Mouse (Mus musculus) kidney, embryonic 14.5 days (tissue): ENCODE measurements around the gene Six3. TPM values are rescaled to one million over a fixed set of nuclear protein-coding genes. Genes with fewer than 3 reads are reported as not detected.

ENCODE experiments used
- ATAC-seq: fragments of 200-750 bp; cut with Nextera tagmentation; 2 replicates; pipeline ENCODE4 v1.8.0; 2017; ENCODE audit warnings: moderate number of reproducible peaks, mild to moderate bottlenecking, moderate TSS enrichment, moderate library complexity; ENCODE audit not compliant: low FRiP score, low TSS enrichment
- H3K27ac ChIP-seq: fragments of 300-500 bp; sonication (generic); 2 replicates; pipeline ENCODE4 v1.5.1; 2014; ENCODE audit warnings: low read depth, mild to moderate bottlenecking, low read length, moderate library complexity, mixed read lengths
- H3K27me3 ChIP-seq: fragments of 300-500 bp; sonication (generic); 2 replicates; pipeline ENCODE4 v1.6.1; 2014; ENCODE audit warnings: mild to moderate bottlenecking, low read length; ENCODE audit not compliant: control insufficient read depth, insufficient read depth
- H3K36me3 ChIP-seq: fragments of 300-500 bp; sonication (generic); 2 replicates; pipeline ENCODE4 v1.6.1; 2014; ENCODE audit warnings: low read length, mixed read lengths; ENCODE audit not compliant: control insufficient read depth, insufficient read depth
- H3K4me1 ChIP-seq: fragments of 300-500 bp; sonication (generic); 2 replicates; pipeline ENCODE4 v1.6.1; 2014; ENCODE audit warnings: low read length, mixed read lengths; ENCODE audit not compliant: control insufficient read depth, insufficient read depth
- H3K4me2 ChIP-seq: fragments of 300-500 bp; sonication (generic); replicated peaks from 2 replicates; pipeline ENCODE4 v1.6.1; 2014; ENCODE audit warnings: low read depth, mild to moderate bottlenecking, low read length
- H3K4me3 ChIP-seq: fragments of 300-500 bp; sonication (generic); 2 replicates; pipeline ENCODE4 v1.5.1; 2014; ENCODE audit warnings: mild to moderate bottlenecking, low read length
- H3K9ac ChIP-seq: fragments of 300-500 bp; sonication (generic); 2 replicates; pipeline ENCODE4 v1.6.1; 2014; ENCODE audit warnings: low read depth, mild to moderate bottlenecking, low read length, moderate library complexity
- H3K9me3 ChIP-seq: fragments of 300-500 bp; sonication (generic); 2 replicates; pipeline ENCODE4 v1.6.1; 2016; ENCODE audit warnings: low read length; ENCODE audit not compliant: control insufficient read depth
- WGBS: fragments of 180-500 bp; shearing (Covaris S2); extraction: QIAGEN DNeasy Blood & Tissue Kit; methylation state at CpG from one replicate; pipeline ENCODE4 v1.1.7; 2014; 5-methylcytosine and 5-hydroxymethylcytosine counted together
- polyA plus RNA-seq: library from polyadenylated mRNA; unstranded; fragments of >200 nt; fragmentation: Nextera tagmentation; extraction: Ambion mirVana; gene quantifications from 2 replicates; pipeline ENCODE4 v1.2.1, GENCODE M21; 2014

Six3 gene
- polyA plus RNA-seq, 1 experiment from 2014 or later = not detected

DNA sequence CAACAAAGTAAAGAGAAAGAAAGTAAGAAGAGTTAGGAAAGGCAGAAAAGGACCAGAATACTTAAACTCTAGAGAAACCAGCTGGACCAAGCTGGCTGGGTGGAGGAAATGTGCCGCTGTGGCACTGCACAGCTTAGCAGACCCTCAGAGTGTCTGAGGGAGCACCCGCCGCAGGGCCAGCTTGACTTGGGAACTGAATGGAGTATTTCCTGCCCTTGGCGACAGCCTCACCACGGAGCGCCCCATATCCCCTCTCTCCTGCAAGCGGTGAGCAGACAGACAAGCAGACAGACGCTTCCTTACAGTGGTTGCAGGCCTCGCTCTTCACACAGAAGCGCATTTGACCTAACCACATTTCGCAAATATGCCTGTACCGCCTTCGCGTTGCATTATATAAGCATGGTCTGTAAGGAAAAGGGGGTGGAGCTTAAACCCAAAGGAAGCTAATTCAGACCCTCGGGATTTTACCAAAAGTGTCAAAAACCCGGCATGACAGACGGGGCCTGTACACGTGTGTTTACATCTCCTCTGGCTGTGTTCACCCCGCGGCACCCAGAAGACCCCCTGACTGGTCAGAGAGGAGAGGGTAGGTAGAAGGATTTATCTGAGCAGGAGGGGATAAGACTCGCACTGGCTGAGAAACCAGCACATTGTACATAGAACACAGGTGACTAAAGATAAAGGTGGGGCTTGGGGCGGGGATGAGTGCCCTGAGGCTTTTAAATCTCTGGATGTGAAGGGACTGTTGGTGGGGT lies 17.1 kb downstream of the Six3 start:
- no peak overlapping the region for H3K4me2 ChIP-seq
- no peak for ATAC-seq
- peaks cover 74% of the 10 kb centered on the region for H3K27me3 ChIP-seq
- no peaks in the 10 kb centered on the region for H3K4me1 ChIP-seq
- WGBS = 47% methylated on average over 22 of the region's 22 CpGs
- H3K9me3 ChIP-seq = no peaks in the 10 kb centered on the region
- no peak overlapping the region for H3K9ac ChIP-seq
- no peak overlapping the region for H3K4me3 ChIP-seq
- H3K27ac ChIP-seq = no peak overlapping the region
- H3K36me3 ChIP-seq = no peaks in the 10 kb centered on the region

DNA sequence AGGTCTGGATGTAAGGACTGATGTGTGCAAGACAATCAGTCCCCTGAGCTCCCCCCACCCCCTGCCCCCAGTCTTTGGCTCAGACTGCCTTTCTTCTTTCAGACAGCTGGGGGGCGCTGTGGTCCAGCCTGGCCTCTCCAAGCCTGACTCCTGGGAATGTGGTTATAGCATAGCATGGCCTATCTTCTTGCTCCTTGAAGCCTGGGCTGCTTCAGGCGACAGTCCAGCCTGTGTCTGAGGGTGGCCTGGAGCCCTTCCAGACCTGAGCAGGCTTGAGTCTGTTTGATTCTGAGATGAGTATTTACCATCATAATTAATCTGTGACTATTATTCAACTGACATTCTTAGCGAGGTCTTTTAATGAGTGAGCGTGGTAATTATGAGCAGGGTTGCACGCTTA lies 17.7 kb downstream of the Six3 start:
- H3K4me1 ChIP-seq = no peaks in the 10 kb centered on the region
- peaks cover 67% of the 10 kb centered on the region for H3K27me3 ChIP-seq
- H3K4me3 ChIP-seq = no peak overlapping the region
- no peaks in the 10 kb centered on the region for H3K9me3 ChIP-seq
- no peak overlapping the region for H3K4me2 ChIP-seq
- H3K9ac ChIP-seq = no peak overlapping the region
- no peak overlapping the region for H3K27ac ChIP-seq
- no peaks in the 10 kb centered on the region for H3K36me3 ChIP-seq
- ATAC-seq = no peak
- WGBS = 59% methylated on average over 5 of the region's 5 CpGs

DNA sequence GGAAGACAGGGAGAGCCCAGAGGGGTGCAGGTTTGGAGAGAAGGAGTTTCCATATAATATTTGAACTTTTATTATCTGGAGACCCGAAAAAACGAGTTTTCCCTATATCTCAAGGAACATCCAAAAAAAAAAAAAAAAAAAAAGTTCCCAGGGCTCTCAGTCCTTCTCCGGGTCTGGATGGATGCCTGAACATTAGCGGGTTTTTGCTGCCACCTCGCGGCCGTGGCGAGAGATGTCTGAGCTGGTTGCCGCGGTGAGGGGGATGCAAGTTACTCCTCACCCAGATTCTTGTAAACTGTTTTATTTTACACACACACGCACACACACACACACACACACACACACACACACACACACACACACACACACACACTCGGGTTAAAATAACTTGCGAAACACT lies 20.2 kb downstream of the Six3 start:
- Histone ChIP-seq H3K4me3 (no peak overlapping the region), H3K27ac (no peak overlapping the region), H3K4me1 (no peaks in the 10 kb centered on the region), H3K9me3 (no peaks in the 10 kb centered on the region), H3K4me2 (no peak overlapping the region), H3K9ac (no peak overlapping the region), H3K27me3 (peaks cover 42% of the 10 kb centered on the region), H3K36me3 (no peaks in the 10 kb centered on the region)
- ATAC-seq = peak; percentile 77; the same call in 1 of the 2 replicates
- 2% methylated on average over 13 of the region's 13 CpGs for WGBS

DNA sequence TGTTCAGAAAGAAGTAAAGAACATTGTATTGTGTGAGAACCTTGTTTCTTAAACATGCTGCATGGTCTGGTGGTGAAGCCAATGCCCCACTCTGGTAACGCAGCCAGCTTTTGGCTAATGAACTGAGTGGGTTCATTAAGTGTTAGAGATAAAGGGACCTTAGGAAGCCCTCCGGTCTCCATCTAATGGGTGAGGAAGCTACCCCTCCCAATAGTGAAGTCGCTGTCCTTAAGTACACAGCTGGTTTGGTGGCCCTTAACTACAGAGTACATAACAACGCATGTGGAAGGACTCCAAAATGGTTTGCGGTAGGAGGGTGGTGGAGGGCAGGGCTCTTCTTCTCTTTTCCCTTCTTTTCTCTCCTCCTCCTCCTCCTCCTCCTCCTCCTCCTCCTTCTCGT lies 24.5 kb downstream of the Six3 start:
- no peak for ATAC-seq
- H3K27ac ChIP-seq = no peak overlapping the region
- no peaks in the 10 kb centered on the region for H3K36me3 ChIP-seq
- peaks cover 9% of the 10 kb centered on the region for H3K27me3 ChIP-seq
- H3K9ac ChIP-seq = no peak overlapping the region
- no peaks in the 10 kb centered on the region for H3K4me1 ChIP-seq
- no peak overlapping the region for H3K4me3 ChIP-seq
- H3K9me3 ChIP-seq = no peaks in the 10 kb centered on the region
- no peak overlapping the region for H3K4me2 ChIP-seq
- 68% methylated on average over 6 of the region's 6 CpGs for WGBS

DNA sequence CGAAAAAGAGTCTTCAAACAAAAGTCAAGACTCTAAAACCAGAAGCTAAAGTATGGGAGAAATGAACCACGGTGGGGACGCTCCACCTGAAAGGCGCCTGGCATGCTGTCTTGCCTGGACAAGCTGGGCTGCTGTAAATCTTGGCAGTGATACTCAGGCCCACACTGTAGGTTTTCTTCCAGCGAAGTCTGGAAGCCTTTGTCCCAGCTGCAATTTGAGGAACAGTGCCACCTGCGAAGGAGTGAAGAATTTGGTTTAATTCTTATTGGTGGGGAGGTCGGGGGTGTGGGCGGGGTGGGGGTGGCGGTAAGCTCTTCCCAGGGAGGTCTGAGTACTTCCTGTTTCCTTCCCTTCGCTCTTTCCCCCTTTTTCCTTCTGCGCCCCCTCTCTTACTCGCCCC lies 31.9 kb downstream of the Six3 start:
- Histone ChIP-seq H3K36me3 (no peaks in the 10 kb centered on the region), H3K9me3 (no peaks in the 10 kb centered on the region), H3K9ac (peak overlapping the region; percentile 0; the same call in 1 of the 2 replicates), H3K4me3 (peak overlapping the region; percentile 24), H3K4me1 (peaks cover 6% of the 10 kb centered on the region; the same call in 1 of the 2 replicates), H3K27me3 (peaks cover 24% of the 10 kb centered on the region), H3K27ac (no peak overlapping the region), H3K4me2 (peak overlapping the region; percentile 50)
- WGBS = 9% methylated on average over 10 of the region's 12 CpGs
- ATAC-seq = peak; percentile 36; the same call in 1 of the 2 replicates

DNA sequence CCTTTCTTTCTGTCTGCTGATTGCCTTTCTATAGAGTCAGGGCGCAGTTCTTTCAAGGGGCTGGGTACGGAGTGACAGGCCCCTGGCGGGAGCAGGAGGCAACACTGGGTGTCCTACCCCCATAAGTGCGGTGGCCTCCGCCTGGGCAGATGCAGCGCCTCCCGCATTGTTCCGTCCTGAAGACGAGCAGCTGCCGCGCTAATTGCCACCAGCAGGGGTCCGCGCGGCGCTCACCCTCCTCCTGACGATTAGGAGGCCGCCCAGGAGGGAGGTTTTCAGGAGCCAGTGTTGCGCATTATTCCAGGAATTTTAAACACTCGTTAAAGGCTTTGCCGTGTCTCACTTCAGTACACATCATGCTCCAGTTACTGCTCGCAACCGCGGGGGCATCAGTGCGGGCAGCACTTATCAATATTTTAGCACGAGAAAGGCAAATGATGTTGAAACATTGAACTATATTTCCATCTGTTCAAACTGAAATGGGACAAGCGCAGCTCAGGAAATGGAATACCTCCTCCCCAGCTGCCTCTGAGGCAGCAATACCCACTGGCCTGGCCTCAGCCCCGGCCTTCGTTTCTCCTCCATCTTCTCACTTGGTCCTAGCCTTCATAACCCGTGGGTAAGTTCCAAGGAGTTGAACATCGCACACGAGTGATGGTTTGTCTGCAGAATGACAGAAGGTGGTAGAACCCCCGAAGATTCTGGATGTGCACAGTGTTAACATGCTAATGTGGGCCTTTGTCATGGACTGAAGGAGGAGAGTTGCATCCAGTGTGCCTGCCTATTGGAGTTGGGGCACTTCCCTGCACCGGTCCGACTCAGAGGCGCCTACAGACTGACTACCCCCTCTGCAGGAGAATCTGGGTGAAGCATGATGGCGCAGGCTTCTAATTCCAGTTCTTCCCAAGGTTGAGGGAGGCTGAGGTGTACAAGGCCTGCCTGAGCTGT lies 32.6 kb downstream of the Six3 start:
- peak overlapping the region; percentile 24 for H3K4me3 ChIP-seq
- H3K27me3 ChIP-seq = peaks cover 24% of the 10 kb centered on the region
- H3K27ac ChIP-seq = no peak overlapping the region
- ATAC-seq = peak; percentile 75
- peak overlapping the region; percentile 50 for H3K4me2 ChIP-seq
- H3K4me1 ChIP-seq = peaks cover 6% of the 10 kb centered on the region; the same call in 1 of the 2 replicates
- H3K9me3 ChIP-seq = no peaks in the 10 kb centered on the region
- WGBS = 4% methylated on average over 36 of the region's 36 CpGs
- H3K36me3 ChIP-seq = no peaks in the 10 kb centered on the region
- H3K9ac ChIP-seq = peak overlapping the region; percentile 0; the same call in 1 of the 2 replicates

DNA sequence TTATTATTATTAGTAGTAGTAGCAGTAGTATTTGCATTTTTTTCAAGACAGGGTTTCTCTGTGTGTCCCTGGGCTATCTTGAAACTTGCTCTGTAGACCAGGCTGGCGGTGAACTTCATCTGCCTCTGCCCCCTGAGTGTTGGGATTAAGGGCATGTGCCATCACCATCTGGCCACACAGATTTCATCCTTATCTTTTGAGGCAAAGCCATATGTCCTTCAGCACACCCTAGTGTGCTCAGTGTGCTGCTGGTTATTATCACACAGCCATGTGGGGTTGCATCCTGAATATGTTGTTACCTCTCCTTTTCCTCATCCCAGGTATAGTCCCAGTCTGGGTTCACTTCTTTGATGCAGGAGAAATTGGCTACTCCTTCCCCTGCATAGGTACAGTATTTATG lies 46.6 kb downstream of the Six3 start:
- 90% methylated on average over 1 of the region's 1 CpGs for WGBS
- Histone ChIP-seq H3K9me3 (no peaks in the 10 kb centered on the region), H3K27ac (no peak overlapping the region), H3K4me1 (no peaks in the 10 kb centered on the region), H3K4me3 (no peak overlapping the region), H3K4me2 (no peak overlapping the region), H3K27me3 (0 out of 2 replicates have a peak, but pooled peaks cover 12% of the 10 kb centered on the region), H3K36me3 (no peaks in the 10 kb centered on the region), H3K9ac (no peak overlapping the region)
- ATAC-seq = no peak

DNA sequence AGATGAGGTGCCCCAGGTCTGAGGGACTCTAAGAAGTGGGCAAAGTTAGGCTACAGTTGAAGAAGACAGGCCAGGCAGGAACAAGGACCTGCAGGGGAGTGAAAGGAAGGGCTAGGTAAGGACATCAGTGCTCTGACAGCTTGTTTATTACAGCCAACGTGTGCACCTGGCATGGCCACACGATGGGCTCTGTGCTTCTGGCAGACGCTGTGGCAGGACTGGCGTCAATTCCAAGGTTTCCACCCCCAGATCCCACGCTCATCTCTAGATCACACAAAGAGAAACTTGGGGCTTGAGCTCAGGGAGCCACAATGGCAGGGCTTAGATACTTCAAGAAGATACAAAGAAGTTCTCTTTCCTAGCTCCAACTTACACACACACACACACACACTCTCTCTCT lies 48.1 kb downstream of the Six3 start:
- Histone ChIP-seq H3K27me3 (peaks cover 12% of the 10 kb centered on the region; the same call in 1 of the 2 replicates), H3K27ac (no peak overlapping the region), H3K4me1 (no peaks in the 10 kb centered on the region), H3K36me3 (no peaks in the 10 kb centered on the region), H3K9me3 (no peaks in the 10 kb centered on the region), H3K4me2 (no peak overlapping the region), H3K4me3 (no peak overlapping the region), H3K9ac (no peak overlapping the region)
- WGBS = 65% methylated on average over 5 of the region's 5 CpGs
- ATAC-seq = no peak
